Comparison of ENCODE assay signal across 7 mouse cellular contexts in genomic region chr14:40966862-40967597, GRCm38 (mm10). TPM values are rescaled to one million over a fixed set of nuclear protein-coding genes. Genes with fewer than 3 reads are reported as not detected.
DNase-seq lines count a peak whose midpoint lies in the region; ATAC-seq and TF ChIP-seq lines count a peak whose summit lies in the region.

No protein-coding gene starts in this region.

- H3K4me3 ChIP-seq in embryonic facial prominence, embryonic 11.5 days (ENCODE audit: low read depth, low read length) = peak overlapping the region; percentile 91
- H3K4me3 ChIP-seq in limb, embryonic 12.5 days (replicated peaks) = peak overlapping the region; percentile 82
- H3K4me3 ChIP-seq in midbrain, embryonic 15.5 days = peak overlapping the region; percentile 98
- H3K4me3 ChIP-seq in spleen, adult 2 months (ENCODE audit: extremely low read depth, insufficient read depth, insufficient read length) = peak overlapping the region; percentile 86

- WGBS in embryonic facial prominence, embryonic 11.5 days = under 1% methylated on average over 48 of the region's 62 CpGs
- under 1% methylated on average over 60 of the region's 62 CpGs for WGBS in limb, embryonic 12.5 days
- under 1% methylated on average over 56 of the region's 62 CpGs for WGBS in midbrain, embryonic 15.5 days
- under 1% methylated on average over 50 of the region's 62 CpGs for WGBS in spleen, adult 2 months

- H3K36me3 ChIP-seq in embryonic facial prominence, embryonic 11.5 days (replicated peaks; ENCODE audit: control insufficient read depth, insufficient read depth, low read depth, low read length) = no peaks in the 10 kb centered on the region
- H3K36me3 ChIP-seq in limb, embryonic 12.5 days = no peaks in the 10 kb centered on the region
- no peaks in the 10 kb centered on the region for H3K36me3 ChIP-seq in midbrain, embryonic 15.5 days (replicated peaks)
- H3K36me3 ChIP-seq in spleen, adult 2 months (ENCODE audit: control insufficient read depth, insufficient read depth, low read length) = no peaks in the 10 kb centered on the region

- ATAC-seq in embryonic facial prominence, embryonic 11.5 days (replicated peaks; ENCODE audit: insufficient number of reproducible peaks, low FRiP score, low TSS enrichment, low read depth) = peak; percentile 93
- peak; percentile 89 for ATAC-seq in limb, embryonic 12.5 days (ENCODE audit: insufficient number of reproducible peaks, insufficient read depth, low FRiP score, low TSS enrichment, low read depth)
- peak; percentile 91 for ATAC-seq in midbrain, embryonic 15.5 days (replicated peaks)

- no peaks in the 10 kb centered on the region; the same call in 1 of the 2 replicates for H3K4me1 ChIP-seq in embryonic facial prominence, embryonic 11.5 days (ENCODE audit: control insufficient read depth, insufficient read depth, low read length)
- H3K4me1 ChIP-seq in limb, embryonic 12.5 days (replicated peaks) = peaks cover 26% of the 10 kb centered on the region
- H3K4me1 ChIP-seq in midbrain, embryonic 15.5 days = peaks cover 39% of the 10 kb centered on the region
- H3K4me1 ChIP-seq in spleen, adult 2 months (ENCODE audit: control insufficient read depth, insufficient read depth, insufficient read length) = peaks cover 28% of the 10 kb centered on the region

- no peak overlapping the region for H3K27ac ChIP-seq in embryonic facial prominence, embryonic 11.5 days (replicated peaks; ENCODE audit: low read depth, low read length)
- H3K27ac ChIP-seq in limb, embryonic 12.5 days = peak overlapping the region; percentile 91
- peak overlapping the region; percentile 93 for H3K27ac ChIP-seq in midbrain, embryonic 15.5 days
- H3K27ac ChIP-seq in spleen, adult 2 months (ENCODE audit: insufficient read depth, low read length) = peak overlapping the region; percentile 69

- peak; percentile 99 for DNase-seq in adrenal gland, postnatal 14 days
- DNase-seq in embryonic facial prominence, embryonic 11.5 days (ENCODE audit: low spot score) = peak; percentile 98
- peak; percentile 100 for DNase-seq in heart, adult 11 months
- DNase-seq in kidney, adult 18-20 months = peak; percentile 99
- peak; percentile 94 to 98 for DNase-seq in spleen, adult 2 months (ENCODE audit: low read depth in 1 of 2, low spot score in 2 of 2)

- no peaks in the 10 kb centered on the region for H3K9me3 ChIP-seq in embryonic facial prominence, embryonic 11.5 days (replicated peaks; ENCODE audit: control insufficient read depth, low read length)
- H3K9me3 ChIP-seq in limb, embryonic 12.5 days = no peaks in the 10 kb centered on the region
- H3K9me3 ChIP-seq in midbrain, embryonic 15.5 days = no peaks in the 10 kb centered on the region

- H3K4me2 ChIP-seq in embryonic facial prominence, embryonic 11.5 days (ENCODE audit: low read depth, low read length) = peak overlapping the region; percentile 59
- peak overlapping the region; percentile 81 for H3K4me2 ChIP-seq in limb, embryonic 12.5 days
- H3K4me2 ChIP-seq in midbrain, embryonic 15.5 days = peak overlapping the region; percentile 89

- no peaks in the 10 kb centered on the region for H3K27me3 ChIP-seq in embryonic facial prominence, embryonic 11.5 days (ENCODE audit: control insufficient read depth, insufficient read depth, low read length)
- H3K27me3 ChIP-seq in limb, embryonic 12.5 days = no peaks in the 10 kb centered on the region
- no peaks in the 10 kb centered on the region for H3K27me3 ChIP-seq in midbrain, embryonic 15.5 days (replicated peaks)
- H3K27me3 ChIP-seq in spleen, adult 2 months (ENCODE audit: control insufficient read depth, insufficient read depth, low read length) = no peaks in the 10 kb centered on the region

- peak overlapping the region; percentile 93 for H3K9ac ChIP-seq in embryonic facial prominence, embryonic 11.5 days (replicated peaks; ENCODE audit: low read length)
- peak overlapping the region; percentile 85 for H3K9ac ChIP-seq in limb, embryonic 12.5 days (replicated peaks)
- peak overlapping the region; percentile 95 for H3K9ac ChIP-seq in midbrain, embryonic 15.5 days

- TF ChIP-seq CTCF in spleen, adult 2 months (IDR thresholded peaks at IDR 0.05; ENCODE audit: extremely low read depth, insufficient read depth, insufficient read length, insufficient replicate concordance) = no peak

- TF ChIP-seq POLR2A in spleen, adult 2 months (IDR thresholded peaks at IDR 0.05; ENCODE audit: low read depth, low read length) = peak; percentile 18; the same call in 1 of the 2 replicates

RNA-seq across cellular contexts. Expression of gene Tspan14, which starts 0.4 kb away (rescaled TPM):
- 43.8 and 47.6 TPM in 2 replicates for total RNA-seq in adrenal gland, postnatal 14 days (2021)
- polyA plus RNA-seq in embryonic facial prominence, embryonic 11.5 days (2014; fragmentation: Nextera tagmentation; extraction: Ambion mirVana) = 92.5 and 95.0 TPM in 2 replicates
- polyA plus RNA-seq in limb, embryonic 12.5 days (2016; fragmentation: Nextera tagmentation; extraction: Ambion mirVana) = 68.4 and 70.1 TPM in 2 replicates
- polyA plus RNA-seq in midbrain, embryonic 15.5 days (2015; fragmentation: Nextera tagmentation; extraction: Ambion mirVana) = 68.9 and 75.2 TPM in 2 replicates
- 60.0 and 65.4 TPM in 2 replicates for polyA plus RNA-seq in spleen, adult 2 months (2012; rRNA removed)

RNA-seq across cellular contexts. Expression of gene Fam213a, which starts 46.6 kb away (rescaled TPM):
- 179 and 192 TPM in 2 replicates for total RNA-seq in adrenal gland, postnatal 14 days (2021)
- polyA plus RNA-seq in embryonic facial prominence, embryonic 11.5 days (2014; fragmentation: Nextera tagmentation; extraction: Ambion mirVana) = 33.1 and 42.1 TPM in 2 replicates
- polyA plus RNA-seq in limb, embryonic 12.5 days (2016; fragmentation: Nextera tagmentation; extraction: Ambion mirVana) = 35.3 and 39.4 TPM in 2 replicates
- polyA plus RNA-seq in midbrain, embryonic 15.5 days (2015; fragmentation: Nextera tagmentation; extraction: Ambion mirVana) = 85.6 and 88.5 TPM in 2 replicates
- 10.5 and 22.1 TPM in 2 replicates for polyA plus RNA-seq in spleen, adult 2 months (2012; rRNA removed)
